Mouse (Mus musculus) gastrocnemius, adult 2 months (tissue): ENCODE data around the gene Cdk5r2. TPM values are rescaled to one million over a fixed set of nuclear protein-coding genes. Genes with fewer than 3 reads are reported as not detected.
A peak's percentile ranks its signal among the peaks of the same experiment; 100 is the strongest.

Experiments
- DNase-seq: peaks from one replicate; pipeline ENCODE4 v3.0.0; 2022
- H3K27ac ChIP-seq: fragments of 200-600 bp; 2 replicates; pipeline ENCODE4 v1.8.1; 2022; ENCODE audit warnings: mild to moderate bottlenecking
- H3K4me3 ChIP-seq: fragments of 200-600 bp; 2 replicates; pipeline ENCODE4 v1.8.1; 2022; ENCODE audit warnings: mild to moderate bottlenecking, moderate library complexity
- CTCF ChIP-seq: fragments of 200-600 bp; IDR thresholded peaks from 2 replicates; pipeline ENCODE4 v1.8.1; 2022; ENCODE audit warnings: antibody characterized with exemption, mild to moderate bottlenecking, moderate library complexity
- intact Hi-C: fragments of 180-260 bp; cut with DNase I; formaldehyde crosslinking; loops from one replicate; pipeline ENCODE4 v1.15.1; 2025
- microRNA-seq: library from miRNA; unstranded; fragments of <30 nt; microRNA quantifications from one replicate; pipeline ENCODE4 v1.2.0, GENCODE M21; 2021
- total RNA-seq, 2 experiments: library from RNA; stranded (reverse); gene quantifications; 2 replicates each; pipeline ENCODE4 v1.2.3; 2021

Cdk5r2 gene
- total RNA-seq, 2 experiments from 2014 or later: not detected

DNA sequence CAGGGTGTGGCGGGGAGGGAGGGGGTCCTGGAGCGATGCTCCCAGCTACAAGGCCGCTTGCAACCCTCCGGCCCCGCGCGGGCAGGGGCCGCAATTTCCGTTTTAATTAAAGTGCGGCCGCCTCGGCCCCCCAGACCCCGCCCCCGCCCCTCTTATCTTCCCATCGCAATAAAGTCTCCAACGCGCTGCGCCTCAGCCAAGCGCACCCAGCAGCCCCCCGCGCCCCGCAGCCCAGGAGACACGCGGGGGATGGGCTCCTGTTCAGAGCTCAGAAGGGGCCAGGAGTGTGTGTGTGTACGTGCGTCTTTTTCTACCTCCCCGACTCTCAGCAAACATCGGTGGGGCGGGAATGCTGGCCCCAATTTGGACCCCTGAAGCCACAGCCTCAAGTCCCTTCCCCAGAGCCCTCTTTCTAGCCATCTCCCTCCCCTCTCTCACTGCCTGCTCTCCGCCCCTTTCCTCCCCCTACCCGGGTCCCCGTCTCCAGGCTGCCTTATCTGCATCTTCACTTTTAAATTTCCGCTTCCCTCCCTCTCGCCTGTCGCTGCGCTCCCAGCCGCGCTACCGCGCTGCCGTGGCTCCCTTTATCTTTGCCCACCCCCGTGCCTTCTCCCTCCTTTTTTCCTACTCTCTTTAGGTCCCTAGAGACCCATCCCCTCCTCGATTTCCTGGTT, 30.8 kb downstream of the Cdk5r2 start, which contains the start of gene Fev:
TSS of gene Fev (minus strand) at position 51 of the 674 bp plus-strand sequence.
- Histone ChIP-seq H3K27ac (no peak within 1 kb of the TSS), H3K4me3 (peak within 1 kb of the TSS; percentile 51)
- intact Hi-C loops: no loop called here
- no peak for TF ChIP-seq CTCF
- DNase-seq: no peak

DNA sequence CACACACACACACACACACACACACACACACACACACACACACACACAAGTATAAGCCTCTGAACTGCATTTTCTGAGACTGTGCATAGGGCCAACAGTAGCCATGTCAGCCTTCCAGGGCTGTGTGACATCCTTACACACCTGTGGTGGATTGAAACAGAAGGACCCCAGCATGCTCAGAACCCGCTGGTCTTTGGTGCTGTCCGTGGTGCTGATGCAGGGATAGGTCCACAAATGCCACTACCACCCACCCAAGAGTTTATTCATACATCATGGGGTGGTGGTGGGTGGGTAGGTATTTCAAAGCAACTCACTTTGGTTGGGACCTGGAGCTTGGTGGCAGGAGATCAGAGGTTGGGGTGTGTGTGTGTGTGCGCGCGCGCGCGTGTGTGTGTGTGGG, 36.8 kb downstream of the Cdk5r2 start:
- intact Hi-C loops: no loop called here
- H3K27ac ChIP-seq: no peak overlapping the region
- no peak overlapping the region for H3K4me3 ChIP-seq
- no peak for DNase-seq
- TF ChIP-seq CTCF: no peak

DNA sequence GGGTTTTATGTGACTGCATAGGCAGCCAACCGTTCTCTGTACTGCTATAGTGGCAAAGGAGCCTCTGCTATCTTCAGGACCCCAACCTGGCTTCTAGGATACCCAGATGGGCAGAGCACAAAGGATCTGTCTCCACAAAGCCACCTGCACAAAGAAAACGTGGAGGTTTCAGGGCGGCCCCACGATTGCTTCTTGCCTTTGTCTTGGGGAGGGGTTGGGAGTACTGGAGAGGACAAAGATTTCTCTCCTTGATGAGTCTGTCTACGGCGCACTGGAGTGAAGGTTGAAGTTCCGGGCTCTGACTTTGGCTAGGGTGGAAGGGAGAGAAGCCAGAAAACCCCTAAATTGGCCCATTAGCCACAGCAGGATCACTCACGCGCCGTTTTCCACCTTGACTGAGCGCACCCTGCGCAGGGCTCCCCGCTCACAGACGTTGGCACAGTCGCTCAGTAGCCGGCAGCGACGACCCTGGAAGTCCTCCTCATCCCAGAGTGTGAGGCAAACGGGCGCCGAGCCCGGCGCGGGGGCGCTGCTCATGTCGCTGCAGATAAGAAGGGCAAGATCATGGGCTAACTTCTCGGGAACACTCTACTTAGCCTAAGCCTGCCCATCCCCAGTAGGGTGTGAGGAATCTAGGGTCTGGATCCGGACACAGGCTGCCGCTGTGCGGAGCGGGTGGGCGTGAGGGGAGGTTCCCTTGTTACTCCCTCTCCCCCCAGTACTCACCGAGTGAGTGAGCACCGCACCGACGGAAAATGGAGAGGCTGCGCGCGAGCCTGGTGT, 37.8 kb downstream of the Cdk5r2 start:
- DNase-seq: no peak
- no peak for TF ChIP-seq CTCF
- no peak overlapping the region for H3K4me3 ChIP-seq
- H3K27ac ChIP-seq: no peak overlapping the region
- intact Hi-C loops: no loop called here

DNA sequence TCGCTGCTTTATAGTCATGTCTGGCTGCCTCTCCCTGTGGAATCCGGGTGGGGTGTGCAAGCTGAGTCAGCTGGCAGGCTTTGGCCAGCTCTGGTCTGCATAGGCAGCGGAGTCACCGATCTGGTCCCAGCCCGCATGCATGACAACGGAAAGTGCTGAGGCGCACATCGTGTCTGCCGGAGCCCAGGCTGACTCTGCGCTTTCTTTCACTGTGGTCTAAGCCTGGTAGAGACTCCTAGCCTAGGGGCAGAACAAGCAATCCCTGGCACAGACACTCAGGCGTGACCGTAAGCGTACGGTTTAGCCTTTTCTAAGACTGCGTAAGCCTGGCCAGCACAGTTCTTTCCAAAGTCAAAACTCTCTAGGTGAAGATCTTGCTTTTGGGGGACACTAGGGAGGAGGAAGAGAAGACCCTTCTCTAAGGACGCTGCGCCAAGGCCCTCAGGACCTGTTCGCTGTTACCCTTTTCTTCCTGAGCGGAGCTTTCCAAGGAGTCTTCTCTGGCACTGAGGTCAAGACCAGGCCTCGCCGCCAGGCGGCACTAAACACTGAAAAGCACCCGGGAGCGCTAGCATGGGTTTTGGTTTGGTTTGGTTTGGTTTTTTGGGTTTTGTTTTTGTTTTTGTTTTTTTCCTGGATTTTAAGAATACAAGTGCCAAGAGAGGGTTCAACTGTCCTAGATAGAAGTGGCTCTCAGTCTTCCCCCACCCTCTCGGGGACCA, 38.6 kb downstream of the Cdk5r2 start, which contains the start of gene Cryba2:
TSS of gene Cryba2 (minus strand) at position 10 of the 722 bp plus-strand sequence.
- Histone ChIP-seq H3K4me3 (peak within 1 kb of the TSS; percentile 35; the same call in 1 of the 2 replicates), H3K27ac (no peak within 1 kb of the TSS)
- peak; percentile 61 for TF ChIP-seq CTCF
- DNase-seq: no peak
- intact Hi-C loops: no loop called here

DNA sequence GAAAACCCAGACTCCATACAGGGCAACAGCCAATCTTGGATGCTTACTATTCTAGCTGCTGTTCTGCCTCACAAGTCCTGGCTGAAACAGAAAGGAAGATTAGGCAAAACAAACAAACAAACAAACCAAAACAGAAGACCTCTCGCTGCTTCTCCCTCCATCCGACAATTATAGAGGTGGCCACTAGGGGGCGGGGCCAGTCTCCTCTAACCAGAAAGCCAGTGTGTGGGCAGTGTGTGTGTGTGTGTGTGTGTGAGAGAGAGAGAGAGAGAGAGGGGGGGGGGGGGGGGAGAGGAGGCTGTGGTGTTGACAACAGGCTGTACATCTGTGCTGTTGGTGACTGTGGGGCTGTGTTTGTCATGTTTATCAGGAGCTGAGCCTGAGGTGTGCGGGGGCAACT, 40.2 kb downstream of the Cdk5r2 start:
- TF ChIP-seq CTCF: peak; percentile 66
- Histone ChIP-seq H3K27ac (no peak overlapping the region), H3K4me3 (no peak overlapping the region)
- intact Hi-C loops: no loop called here
- peak; percentile 58 for DNase-seq

DNA sequence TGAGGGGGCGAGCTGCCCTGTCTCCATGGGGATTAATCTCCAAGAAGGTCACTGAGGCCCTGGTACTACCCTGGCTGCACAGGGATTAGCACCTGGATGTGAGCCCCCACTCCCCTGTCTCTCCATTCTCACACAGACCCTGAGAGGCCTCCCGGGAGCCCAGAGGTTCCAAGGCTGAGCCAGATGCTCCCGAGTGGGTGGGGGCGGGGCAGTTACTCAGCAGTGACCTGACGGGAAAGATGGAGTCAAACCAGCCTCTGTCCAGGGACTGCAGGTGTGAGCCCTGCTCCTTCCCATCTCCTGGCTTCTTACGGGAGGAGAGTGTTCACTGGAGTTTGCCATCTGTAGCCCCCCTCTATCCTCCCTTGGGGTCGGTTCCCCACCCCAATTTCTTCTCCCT, 43.2 kb downstream of the Cdk5r2 start:
- intact Hi-C loops: no loop called here
- no peak for TF ChIP-seq CTCF
- Histone ChIP-seq H3K4me3 (no peak overlapping the region), H3K27ac (no peak overlapping the region)
- no peak for DNase-seq

DNA sequence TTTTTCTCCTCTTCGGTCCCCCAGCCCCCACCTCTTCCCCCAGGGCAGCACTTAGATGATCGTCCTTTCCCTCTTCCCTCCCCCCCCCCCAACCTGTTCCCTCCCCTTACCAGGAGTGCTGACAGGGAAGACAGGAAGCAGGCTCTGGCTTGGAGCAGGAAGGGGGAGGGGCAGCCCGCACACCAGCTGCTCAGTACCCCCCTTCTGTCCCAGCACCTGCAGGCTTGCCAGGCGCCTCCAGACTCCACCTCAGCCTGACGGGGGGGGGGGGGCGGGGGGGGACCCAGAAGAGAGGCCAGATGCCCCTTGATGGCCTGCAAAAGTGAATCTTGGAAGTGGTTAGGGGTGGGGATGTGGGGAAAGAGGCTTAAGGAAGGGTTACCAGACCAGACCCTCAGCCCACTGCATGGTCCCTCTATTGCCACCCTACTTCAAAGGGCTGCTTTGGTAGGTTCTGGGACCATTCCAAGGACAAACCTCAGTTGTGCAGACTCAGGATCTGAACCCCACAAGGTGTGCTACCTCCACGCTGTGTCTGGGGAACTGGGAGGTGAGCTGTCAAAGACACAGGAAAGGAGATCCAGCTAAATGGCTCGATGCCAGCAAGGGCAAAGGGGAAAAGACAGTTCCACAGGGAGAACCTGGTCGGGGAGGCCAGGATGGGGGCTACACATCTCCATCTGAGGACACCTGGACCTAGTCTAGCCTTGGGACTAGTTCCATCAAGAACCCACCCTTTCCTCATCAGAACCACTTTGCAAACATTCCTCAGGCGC, 44.1 kb downstream of the Cdk5r2 start:
- intact Hi-C loops: no loop called here
- TF ChIP-seq CTCF: no peak
- DNase-seq: no peak
- Histone ChIP-seq H3K4me3 (no peak overlapping the region), H3K27ac (no peak overlapping the region)

DNA sequence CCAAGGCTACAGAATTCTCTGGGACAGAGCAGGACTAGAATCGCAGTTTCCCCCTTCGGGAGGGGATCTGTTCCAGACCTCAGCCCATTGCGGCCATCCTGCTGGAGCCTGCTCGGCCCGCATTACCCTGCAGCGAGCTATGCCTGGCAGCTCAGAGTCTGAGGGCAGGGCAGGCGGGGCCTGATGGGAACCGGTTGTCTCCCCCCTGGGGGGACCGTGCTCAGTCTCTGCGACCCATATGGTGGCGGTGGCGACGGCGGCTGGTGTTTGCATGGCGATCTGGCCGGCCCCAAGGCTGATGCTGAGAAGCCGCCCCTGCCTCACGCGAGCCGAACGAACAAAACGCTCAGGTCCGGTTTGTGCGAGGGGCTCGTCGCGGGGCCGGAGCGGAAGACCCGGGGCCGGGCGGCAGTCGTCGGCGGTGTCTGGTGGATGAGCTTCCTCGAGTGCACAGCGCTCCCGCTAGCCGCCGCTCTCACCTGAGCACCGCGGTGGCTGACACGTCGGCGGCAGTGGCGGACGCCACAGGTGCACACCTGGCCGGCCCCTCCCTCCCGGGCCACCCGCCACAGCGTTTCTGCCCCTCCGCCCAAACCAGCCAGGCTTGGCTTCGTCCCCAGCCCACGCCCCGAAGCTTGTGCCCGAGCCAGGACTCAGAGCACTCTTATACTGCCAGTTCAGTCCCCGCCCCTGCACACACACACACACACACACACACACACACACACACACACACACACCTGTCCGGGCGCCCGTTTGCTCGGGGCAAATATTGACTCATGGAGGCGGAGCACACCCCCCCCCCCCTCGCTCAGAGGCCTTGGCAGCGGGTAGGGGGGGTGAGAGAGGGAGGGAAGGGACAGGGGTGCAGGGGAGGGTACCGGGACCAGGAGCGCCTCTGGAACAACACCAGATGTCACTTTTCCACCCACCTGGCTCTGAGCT, 45.9 kb downstream of the Cdk5r2 start:
- Histone ChIP-seq H3K27ac (no peak overlapping the region), H3K4me3 (peak overlapping the region; percentile 40)
- peak; percentile 32 for DNase-seq
- TF ChIP-seq CTCF: no peak
- intact Hi-C loops: no loop called here

DNA sequence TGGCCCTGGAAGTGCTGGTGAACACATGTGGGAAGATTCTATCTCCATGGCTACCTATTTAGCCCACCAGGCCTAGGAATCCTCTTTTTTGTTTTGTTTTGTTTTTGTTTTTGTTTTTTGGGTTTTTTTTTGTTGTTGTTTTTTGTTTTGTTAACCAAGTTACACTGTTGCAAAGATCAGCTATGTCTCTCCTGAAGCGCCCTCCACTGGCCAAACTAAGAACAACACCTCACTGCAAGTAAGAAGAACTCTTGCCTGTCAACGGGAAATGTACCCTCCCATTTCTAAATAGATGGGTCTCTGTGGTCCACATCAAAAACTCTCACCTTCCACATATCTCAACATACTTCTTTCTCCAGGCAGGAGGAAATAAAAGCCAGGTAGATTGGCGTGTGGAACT, 47.0 kb downstream of the Cdk5r2 start:
- TF ChIP-seq CTCF: peak; percentile 63
- intact Hi-C loops: no loop called here
- DNase-seq: peak; percentile 43
- no peak overlapping the region for H3K4me3 ChIP-seq
- no peak overlapping the region for H3K27ac ChIP-seq

DNA sequence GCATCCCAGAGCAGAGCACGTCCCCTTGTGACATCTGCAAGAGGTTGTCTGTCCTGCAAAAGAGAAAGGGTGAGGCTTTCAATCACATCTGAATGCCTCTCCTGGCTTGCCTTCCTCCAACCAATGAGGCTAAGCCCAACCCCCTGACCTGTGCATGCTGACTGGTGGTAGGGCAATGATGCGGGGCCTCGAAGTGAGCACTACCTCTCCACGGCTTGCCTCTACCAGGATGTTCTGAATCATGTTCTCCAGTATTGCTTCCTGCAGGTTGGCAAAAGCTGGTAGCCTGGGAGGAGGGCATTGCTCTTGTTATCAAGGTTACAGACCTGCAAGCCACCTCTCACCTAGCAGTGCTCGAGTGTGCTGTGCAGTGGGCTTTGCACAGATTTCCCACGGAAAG, 47.5 kb downstream of the Cdk5r2 start:
- DNase-seq: no peak
- no peak for TF ChIP-seq CTCF
- Histone ChIP-seq H3K27ac (no peak overlapping the region), H3K4me3 (no peak overlapping the region)
- intact Hi-C loops: no loop called here

Small RNA genes within 50 kb of the gene (microRNA-seq; reads per million reads assigned to microRNA genes)
- gene Mir375: 5.1 reads per million

Other genes starting within 250 kb of the Cdk5r2 start
- 10 to 100 TPM; 11.7 to 19.7 TPM for gene Ttll4, start 193.2 kb upstream of the Cdk5r2 start, total RNA-seq
- 10 to 100 TPM; 37.7 to 75.4 TPM for gene Cyp27a1, start 141.4 kb upstream of the Cdk5r2 start, total RNA-seq
- gene Prkag3, start 105.7 kb upstream of the Cdk5r2 start, total RNA-seq: 100 to 1,000 TPM in 1 of 2 experiments, 10 to 100 TPM in 1; 61.6 to 111 TPM
- under 1 TPM; 0.39 to 0.77 TPM for gene Wnt6, start 83.0 kb upstream of the Cdk5r2 start, total RNA-seq
- gene Wnt10a, start 63.4 kb upstream of the Cdk5r2 start, total RNA-seq: under 1 TPM in 1 of 2 experiments, not detected in 1; 0.39 TPM
- gene Fev, start 30.5 kb downstream of the Cdk5r2 start, total RNA-seq: not detected
- not detected for gene Cryba2, start 38.2 kb downstream of the Cdk5r2 start, total RNA-seq
- gene Cfap65, start 80.7 kb downstream of the Cdk5r2 start, total RNA-seq: not detected
- under 1 TPM; 0.11 to 0.18 TPM for gene Ihh, start 96.7 kb downstream of the Cdk5r2 start, total RNA-seq